Mouse (Mus musculus) embryo, embryonic 11.5 days (tissue): ENCODE data around the gene Slc29a3.

ENCODE experiments used
- DNase-seq: peaks from one replicate; pipeline ENCODE4 v3.0.0-alpha.2; 2012; ENCODE audit warnings: low read depth, low spot score

Slc29a3 gene

GRCm38 (mm10) chr10:60677319-60677718 is 75.3 kb downstream of the Slc29a3 start:
- no peak for DNase-seq

- no peak for DNase-seq
Measured at GRCm38 (mm10) chr10:60670166-60670565, 82.4 kb downstream of the Slc29a3 start.

GRCm38 (mm10) chr10:60668591-60668990 is 84.0 kb downstream of the Slc29a3 start:
- no peak for DNase-seq
